Mouse (Mus musculus): Measurements from ENCODE around the gene 1700029F12Rik.

GRCm38 (mm10) chr13:96995243-96995642 lies 38.9 kb downstream of the 1700029F12Rik start:
- TF ChIP-seq NANOG (IDR thresholded peaks at IDR 0.05; ENCODE audit: borderline replicate concordance, low read length) (no peak), CTCF (conservative IDR thresholded peaks at IDR 0.05; ENCODE audit: low read length) (no peak)

Measured in E14TG2a.4 (cell line).